Mouse (Mus musculus) kidney, postnatal 0 days (tissue): ENCODE data around the gene Kcnd3. TPM values are rescaled to one million over a fixed set of nuclear protein-coding genes. Genes with fewer than 3 reads are reported as not detected.

Experiments
- ATAC-seq: fragments of 200-750 bp; cut with Nextera tagmentation; replicated peaks from 2 replicates; pipeline ENCODE4 v1.8.0; 2017; ENCODE audit warnings: low read depth, moderate number of reproducible peaks, moderate TSS enrichment, moderate library complexity; ENCODE audit not compliant: low FRiP score
- DNase-seq: peaks from one replicate; pipeline ENCODE4 v3.0.0-alpha.2; 2016; ENCODE audit warnings: low spot score
- H3K27ac ChIP-seq: fragments of 300-500 bp; sonication (generic); 2 replicates; pipeline ENCODE4 v1.5.1; 2014; ENCODE audit warnings: mild to moderate bottlenecking
- H3K27me3 ChIP-seq: fragments of 300-500 bp; sonication (generic); 2 replicates; pipeline ENCODE4 v1.6.1; 2014; ENCODE audit warnings: low read length, mixed read lengths; ENCODE audit not compliant: insufficient read depth
- H3K36me3 ChIP-seq: fragments of 300-500 bp; sonication (generic); 2 replicates; pipeline ENCODE4 v1.6.1; 2014; ENCODE audit warnings: low read length, mixed read lengths; ENCODE audit not compliant: insufficient read depth
- H3K4me1 ChIP-seq: fragments of 300-500 bp; sonication (generic); replicated peaks from 2 replicates; pipeline ENCODE4 v1.6.1; 2014; ENCODE audit warnings: antibody characterized with exemption, low read length, mixed read lengths; ENCODE audit not compliant: insufficient read depth
- H3K4me2 ChIP-seq: fragments of 300-500 bp; sonication (generic); 2 replicates; pipeline ENCODE4 v1.6.1; 2014; ENCODE audit warnings: mild to moderate bottlenecking, low read length, moderate library complexity, mixed read lengths
- H3K4me3 ChIP-seq: fragments of 300-500 bp; sonication (generic); replicated peaks from 2 replicates; pipeline ENCODE4 v1.5.1; 2014; ENCODE audit warnings: low read depth, low read length
- H3K9ac ChIP-seq: fragments of 300-500 bp; sonication (generic); 2 replicates; pipeline ENCODE4 v1.6.1; 2014; ENCODE audit warnings: low read depth, low read length
- H3K9me3 ChIP-seq: fragments of 300-500 bp; sonication (generic); replicated peaks from 2 replicates; pipeline ENCODE4 v1.6.1; 2016; ENCODE audit warnings: low read length, inconsistent platforms, mixed read lengths
- CTCF ChIP-seq: IDR thresholded peaks from 2 replicates; pipeline ENCODE4 v1.5.1; 2016; ENCODE audit warnings: antibody characterized with exemption, low read depth, mild to moderate bottlenecking, moderate library complexity
- WGBS: fragments of 180-500 bp; shearing (Covaris S2); extraction: QIAGEN DNeasy Blood & Tissue Kit; methylation state at CpG from one replicate; pipeline ENCODE4 v1.1.7; 2014; 5-methylcytosine and 5-hydroxymethylcytosine counted together
- polyA plus RNA-seq: library from polyadenylated mRNA; unstranded; fragments of >200 nt; fragmentation: Nextera tagmentation; extraction: Ambion mirVana; gene quantifications from 2 replicates; pipeline ENCODE4 v1.2.1, GENCODE M21; 2015

Kcnd3 gene
- polyA plus RNA-seq, 1 experiment from 2014 or later: 2.9 TPM

DNA sequence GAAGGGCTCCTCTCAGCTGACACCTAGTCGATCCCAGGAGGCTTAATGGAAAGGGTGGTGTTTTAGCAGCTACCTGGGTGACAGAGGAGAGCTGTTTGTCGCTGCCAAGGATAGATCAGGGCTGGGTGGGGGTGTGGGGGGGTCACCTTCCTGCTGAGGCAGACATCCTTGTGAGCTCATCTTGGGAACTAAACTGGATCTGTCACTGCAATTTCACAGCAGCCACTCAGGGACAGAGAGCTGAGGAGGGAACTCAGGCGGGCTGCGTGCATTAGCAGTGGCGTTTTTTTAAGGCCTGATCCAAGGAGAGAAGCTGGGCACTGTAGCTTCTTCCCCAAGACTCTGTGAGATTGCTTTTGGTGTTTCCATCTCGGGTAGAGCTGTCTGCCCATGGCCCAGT, 129.0 kb downstream of the Kcnd3 start:
- DNase-seq (no peak), ATAC-seq (no peak)
- Histone ChIP-seq H3K36me3 (no peaks in the 10 kb centered on the region), H3K9me3 (no peaks in the 10 kb centered on the region), H3K4me1 (no peaks in the 10 kb centered on the region), H3K4me2 (no peak overlapping the region), H3K27me3 (no peaks in the 10 kb centered on the region), H3K4me3 (no peak overlapping the region), H3K27ac (no peak overlapping the region), H3K9ac (no peak overlapping the region)
- TF ChIP-seq CTCF: no peak
- 68% methylated on average over 6 of the region's 6 CpGs for WGBS

DNA sequence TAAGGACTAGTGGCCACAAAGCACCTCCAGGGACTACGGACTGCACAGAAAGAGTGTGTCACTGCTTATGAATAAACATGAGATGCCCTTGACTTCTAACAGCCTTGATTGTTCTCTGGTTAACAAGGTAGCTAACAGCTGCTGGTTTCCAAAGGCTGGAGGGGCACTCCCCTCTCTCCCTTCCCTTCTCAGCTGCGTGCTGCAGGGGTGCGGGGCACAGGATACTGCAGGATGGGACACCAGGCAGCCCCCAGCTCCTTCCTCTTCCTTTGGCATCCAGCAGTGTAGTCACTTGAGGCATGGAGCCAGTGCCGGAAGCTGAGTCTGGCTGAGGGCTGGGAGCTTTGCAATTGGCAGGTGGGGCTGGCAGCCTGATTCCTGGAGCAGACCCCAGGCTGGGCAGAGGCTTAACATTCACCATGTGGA, 133.6 kb downstream of the Kcnd3 start:
- WGBS: 46% methylated on average over 4 of the region's 4 CpGs
- DNase-seq (peak; percentile 5), ATAC-seq (no peak)
- no peak for TF ChIP-seq CTCF
- no peak overlapping the region for H3K27ac ChIP-seq
- H3K9me3 ChIP-seq: no peaks in the 10 kb centered on the region
- H3K4me3 ChIP-seq: no peak overlapping the region
- no peaks in the 10 kb centered on the region for H3K36me3 ChIP-seq
- no peak overlapping the region for H3K4me2 ChIP-seq
- H3K4me1 ChIP-seq: no peaks in the 10 kb centered on the region
- no peak overlapping the region for H3K9ac ChIP-seq
- H3K27me3 ChIP-seq: no peaks in the 10 kb centered on the region

DNA sequence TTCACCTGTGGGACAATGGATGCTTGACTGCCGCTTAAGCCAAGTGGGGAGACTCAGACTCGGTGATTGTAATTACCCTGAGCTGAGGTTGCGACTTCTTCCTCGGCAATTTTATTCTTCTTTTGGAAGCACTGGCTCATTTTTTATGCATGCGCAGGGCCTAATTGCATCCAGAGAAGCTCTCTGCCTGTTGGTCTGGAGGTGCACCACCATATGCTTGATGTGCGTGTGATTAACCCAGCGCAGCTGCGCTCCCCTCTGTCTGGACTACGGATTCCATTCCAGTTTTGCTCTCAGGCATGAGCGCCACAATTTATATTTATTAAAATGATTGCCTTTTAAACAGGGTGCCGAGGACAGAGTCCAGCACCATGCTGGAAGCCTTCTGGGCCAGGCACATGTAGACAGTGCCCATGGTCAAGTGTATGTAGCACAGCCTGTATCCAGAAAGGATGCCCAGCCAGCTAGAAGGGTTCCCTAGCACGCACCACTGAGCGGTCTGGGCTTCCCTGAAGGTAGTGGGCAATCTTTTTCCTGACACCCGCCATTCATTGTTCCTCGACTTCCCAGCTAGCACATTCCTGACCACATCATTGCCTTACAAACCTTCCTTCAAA, 138.0 kb downstream of the Kcnd3 start:
- 77% methylated on average over 15 of the region's 15 CpGs for WGBS
- H3K4me3 ChIP-seq: no peak overlapping the region
- TF ChIP-seq CTCF: no peak
- no peak overlapping the region for H3K4me2 ChIP-seq
- DNase-seq: no peak
- no peak overlapping the region for H3K27ac ChIP-seq
- no peaks in the 10 kb centered on the region for H3K27me3 ChIP-seq
- ATAC-seq: no peak
- H3K36me3 ChIP-seq: no peaks in the 10 kb centered on the region
- H3K9me3 ChIP-seq: no peaks in the 10 kb centered on the region
- H3K4me1 ChIP-seq: no peaks in the 10 kb centered on the region
- H3K9ac ChIP-seq: no peak overlapping the region

DNA sequence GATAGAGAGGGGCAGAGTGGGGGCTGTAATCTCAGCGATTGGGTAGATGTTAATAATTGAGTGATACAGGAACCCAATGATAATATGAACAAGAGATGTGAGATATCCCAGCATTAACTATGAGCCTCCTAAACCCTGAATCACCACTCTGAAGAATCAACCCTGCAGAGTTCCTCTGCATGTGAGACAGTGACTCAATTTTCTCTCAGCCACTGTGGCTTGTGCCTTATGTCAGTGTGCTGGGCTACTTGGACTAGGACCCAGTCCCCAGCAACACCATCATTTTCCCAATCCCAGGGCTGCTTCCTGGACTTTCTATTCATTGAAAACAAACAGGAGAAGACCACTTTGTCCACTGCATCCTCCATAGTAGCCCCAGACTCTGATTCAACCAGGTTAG, 139.6 kb downstream of the Kcnd3 start:
- no peak for ATAC-seq
- WGBS: 91% methylated on average over 1 of the region's 1 CpGs
- no peak for TF ChIP-seq CTCF

DNA sequence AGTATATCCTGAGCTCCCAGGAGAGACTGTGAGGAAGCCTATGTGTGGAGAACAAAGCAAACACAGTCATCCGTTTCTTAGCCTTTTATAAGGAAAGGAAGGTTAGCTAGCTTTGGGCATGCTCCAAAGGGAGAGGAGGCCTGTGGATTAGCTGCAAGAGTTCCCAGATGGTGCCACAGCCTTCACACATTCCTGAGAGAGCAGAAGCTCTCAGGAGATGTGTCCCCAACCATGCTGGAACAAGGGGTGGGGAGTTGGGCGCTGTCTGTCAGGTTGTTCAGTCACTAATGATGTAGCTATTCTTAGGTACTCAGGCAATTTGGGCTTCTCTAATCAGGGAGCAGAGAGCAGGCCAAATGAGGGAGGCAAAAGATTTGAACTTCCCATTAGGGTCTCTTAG, 140.1 kb downstream of the Kcnd3 start:
- DNase-seq: no peak
- Histone ChIP-seq H3K27ac (no peak overlapping the region), H3K4me1 (no peaks in the 10 kb centered on the region), H3K4me3 (no peak overlapping the region), H3K4me2 (no peak overlapping the region), H3K27me3 (no peaks in the 10 kb centered on the region), H3K9me3 (no peaks in the 10 kb centered on the region), H3K36me3 (no peaks in the 10 kb centered on the region), H3K9ac (no peak overlapping the region)
- WGBS: 56% methylated on average over 2 of the region's 2 CpGs
- TF ChIP-seq CTCF: no peak
- no peak for ATAC-seq

More for the DNA sequence above, 139.6 kb downstream of the Kcnd3 start:
- Histone ChIP-seq H3K4me1 (no peaks in the 10 kb centered on the region), H3K27me3 (no peaks in the 10 kb centered on the region), H3K36me3 (no peaks in the 10 kb centered on the region), H3K27ac (no peak overlapping the region), H3K9ac (no peak overlapping the region), H3K9me3 (no peaks in the 10 kb centered on the region), H3K4me3 (no peak overlapping the region), H3K4me2 (no peak overlapping the region)
- no peak for DNase-seq

GRCm38 (mm10) chr3:105600483-105600882, 148.4 kb downstream of the Kcnd3 start:
- Histone ChIP-seq H3K27ac (no peak overlapping the region), H3K4me2 (no peak overlapping the region), H3K9me3 (no peaks in the 10 kb centered on the region), H3K27me3 (no peaks in the 10 kb centered on the region), H3K36me3 (no peaks in the 10 kb centered on the region), H3K4me1 (no peaks in the 10 kb centered on the region), H3K4me3 (no peak overlapping the region), H3K9ac (no peak overlapping the region)
- TF ChIP-seq CTCF: no peak
- ATAC-seq (no peak), DNase-seq (no peak)
- WGBS: 85% methylated on average over 4 of the region's 4 CpGs

- Histone ChIP-seq H3K4me3 (no peak overlapping the region), H3K27ac (no peak overlapping the region), H3K4me2 (no peak overlapping the region), H3K4me1 (no peaks in the 10 kb centered on the region), H3K36me3 (no peaks in the 10 kb centered on the region), H3K9me3 (no peaks in the 10 kb centered on the region), H3K9ac (no peak overlapping the region), H3K27me3 (no peaks in the 10 kb centered on the region)
- TF ChIP-seq CTCF: no peak
- ATAC-seq (no peak), DNase-seq (no peak)
- WGBS: 86% methylated on average over 5 of the region's 5 CpGs
These were observed 150.8 kb downstream of the Kcnd3 start for GRCm38 (mm10) chr3:105602966-105603365.
